Mouse (Mus musculus) ovary, postnatal 36 days (tissue): ENCODE results near the gene Fdx1l.
"Not testable (repeated sequence)": the region's sequence is repeated elsewhere in the genome, so short reads cannot be mapped to it uniquely, and the experiment has no call there.

Source experiments
- DNase-seq: peaks from one replicate; pipeline ENCODE4 v3.0.0; 2022; ENCODE audit warnings: low spot score, mixed read lengths

Gene Fdx1l

GRCm38 (mm10) chr9:21072641-21073040 lies 773 bp downstream of the Fdx1l start:
- no peak for DNase-seq

GRCm38 (mm10) chr9:21067006-21067684 lies 6.3 kb downstream of the Fdx1l start, which contains the start of gene Zglp1:
TSS of gene Zglp1 (minus strand) at chr9:21067093.
- no peak for DNase-seq

GRCm38 (mm10) chr9:21062928-21063327 lies 10.5 kb downstream of the Fdx1l start:
- DNase-seq = no peak

GRCm38 (mm10) chr9:21051578-21051977 lies 21.8 kb downstream of the Fdx1l start:
- DNase-seq = no peak

GRCm38 (mm10) chr9:21045235-21045634 lies 28.2 kb downstream of the Fdx1l start:
- no peak for DNase-seq

- not testable (repeated sequence) for DNase-seq
These were observed 28.6 kb downstream of the Fdx1l start for GRCm38 (mm10) chr9:21044785-21045184.

- no peak for DNase-seq
These were observed 29.9 kb downstream of the Fdx1l start for GRCm38 (mm10) chr9:21043563-21043962.

- no peak for DNase-seq
These were observed 32.1 kb downstream of the Fdx1l start for GRCm38 (mm10) chr9:21041308-21041707.

- no peak for DNase-seq
These were observed 33.6 kb downstream of the Fdx1l start for GRCm38 (mm10) chr9:21039779-21040178.

GRCm38 (mm10) chr9:21037481-21037891 lies 35.9 kb downstream of the Fdx1l start:
- peak; percentile 59 for DNase-seq

- no peak for DNase-seq
These were observed 36.7 kb downstream of the Fdx1l start for GRCm38 (mm10) chr9:21036666-21037065.

GRCm38 (mm10) chr9:21036161-21036560 lies 37.3 kb downstream of the Fdx1l start:
- no peak for DNase-seq

GRCm38 (mm10) chr9:21035586-21035985 lies 37.8 kb downstream of the Fdx1l start:
- no peak for DNase-seq

- DNase-seq = no peak
These were observed 38.8 kb downstream of the Fdx1l start for GRCm38 (mm10) chr9:21034481-21035085.

GRCm38 (mm10) chr9:21033136-21033535 lies 40.3 kb downstream of the Fdx1l start:
- DNase-seq = peak; percentile 83

- no peak for DNase-seq
These were observed 40.9 kb downstream of the Fdx1l start for GRCm38 (mm10) chr9:21032491-21032890.

GRCm38 (mm10) chr9:21031896-21032351 lies 41.5 kb downstream of the Fdx1l start, which contains the start of gene Icam5:
TSS of gene Icam5 (plus strand) at chr9:21032073.
- peak; percentile 42 for DNase-seq

- DNase-seq = peak; percentile 65
These were observed 42.0 kb downstream of the Fdx1l start for GRCm38 (mm10) chr9:21031251-21031895.

- DNase-seq = peak; percentile 80
These were observed 42.6 kb downstream of the Fdx1l start for GRCm38 (mm10) chr9:21030781-21031250.

- DNase-seq = no peak
These were observed 43.3 kb downstream of the Fdx1l start for GRCm38 (mm10) chr9:21030055-21030600.

- peak; percentile 84 for DNase-seq
These were observed 43.9 kb downstream of the Fdx1l start, which contains the start of gene Icam4 for GRCm38 (mm10) chr9:21029291-21030054. TSS of gene Icam4 (plus strand) at chr9:21029373.
